Mouse (Mus musculus): ENCODE data around the gene Pebp1. TPM values are rescaled to one million over a fixed set of nuclear protein-coding genes. Genes with fewer than 3 reads are reported as not detected.
"Not testable (repeated sequence)": the region's sequence is repeated elsewhere in the genome, so short reads cannot be mapped to it uniquely, and the experiment has no call there.

The Pebp1 gene
- 1,140 and 1,281 TPM in 2 replicates for total RNA-seq (2021)
- long read RNA-seq, transcript Pebp1-201 (4 exons, 1,240 nt): major isoform, 1,370 of 1,425 reads
- long read RNA-seq, partial matches to known transcripts: 16 of 1,425 reads
- long read RNA-seq, other reads (novel, unspliced or antisense): 38 of 1,425 reads

- DNase-seq: peak; percentile 97
These were observed at the start of gene Pebp1 for GRCm38 (mm10) chr5:117286831-117287822. Gene Pebp1 (minus strand): TSS chr5:117287625.

GRCm38 (mm10) chr5:117330457-117330856 is 43.0 kb upstream of the Pebp1 start:
- DNase-seq: no peak

- DNase-seq: no peak
These were observed 39.0 kb upstream of the Pebp1 start for GRCm38 (mm10) chr5:117326408-117326807.

GRCm38 (mm10) chr5:117323751-117324150 is 36.3 kb upstream of the Pebp1 start:
- no peak for DNase-seq

DNA sequence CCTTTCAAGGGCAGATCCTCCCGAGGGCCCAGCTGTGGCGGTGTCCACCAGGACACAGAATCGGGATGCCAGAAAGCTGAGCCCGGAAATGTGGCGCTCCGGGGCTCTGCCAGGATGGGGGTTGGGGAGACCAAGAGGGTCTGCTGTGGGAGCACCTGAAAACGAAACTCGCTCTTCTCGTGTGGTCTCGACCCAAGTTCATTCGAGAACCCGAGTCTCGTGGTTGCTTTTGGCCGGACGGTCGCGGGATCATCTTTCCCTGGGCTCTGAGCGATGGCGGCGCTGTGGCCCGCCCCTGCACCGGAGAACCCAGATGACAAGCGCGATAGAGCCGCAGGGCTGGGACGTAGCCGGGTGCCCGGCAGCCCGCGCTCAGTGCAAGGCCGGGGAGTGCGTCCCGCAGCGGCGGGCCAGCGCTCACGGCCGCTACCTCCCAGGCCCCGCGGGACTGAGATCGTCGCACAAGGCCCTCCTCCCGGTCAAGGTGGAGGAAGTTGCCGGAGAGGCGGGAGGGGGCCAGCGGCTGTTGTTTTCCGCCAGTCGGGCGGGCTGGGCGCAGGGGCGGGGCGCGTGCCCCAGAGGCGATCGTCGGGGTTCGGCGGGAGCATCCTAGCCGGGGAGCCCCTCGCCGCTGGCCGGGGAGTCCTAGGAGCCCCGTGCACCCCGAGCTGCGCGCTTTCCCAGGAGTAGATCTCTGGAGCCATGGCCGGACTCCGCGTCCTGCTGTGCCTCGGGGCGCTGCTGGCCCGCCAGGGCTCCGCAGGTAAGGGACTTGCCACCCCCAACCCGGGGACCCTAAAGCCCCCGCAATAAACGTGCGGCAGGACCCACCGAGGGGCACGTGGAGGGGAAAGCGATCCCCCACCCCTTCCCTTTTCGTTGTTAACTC is 31.6 kb upstream of the Pebp1 start, which contains the start of gene Vsig10:
Gene Vsig10, plus strand, starts transcription at position 343 of the 889 bp plus-strand sequence.
- peak; percentile 81 for DNase-seq

- no peak for DNase-seq
These were observed 27.4 kb upstream of the Pebp1 start for GRCm38 (mm10) chr5:117314587-117315428.

- peak; percentile 21 for DNase-seq
These were observed 26.5 kb upstream of the Pebp1 start for GRCm38 (mm10) chr5:117313909-117314308.

- DNase-seq: peak; percentile 66
These were observed 26.0 kb upstream of the Pebp1 start for GRCm38 (mm10) chr5:117313420-117313819.

- peak; percentile 87 for DNase-seq
These were observed 20.3 kb upstream of the Pebp1 start for GRCm38 (mm10) chr5:117307699-117308098.

GRCm38 (mm10) chr5:117306826-117307225 is 19.4 kb upstream of the Pebp1 start:
- no peak for DNase-seq

GRCm38 (mm10) chr5:117305754-117306153 is 18.3 kb upstream of the Pebp1 start:
- no peak for DNase-seq

DNA sequence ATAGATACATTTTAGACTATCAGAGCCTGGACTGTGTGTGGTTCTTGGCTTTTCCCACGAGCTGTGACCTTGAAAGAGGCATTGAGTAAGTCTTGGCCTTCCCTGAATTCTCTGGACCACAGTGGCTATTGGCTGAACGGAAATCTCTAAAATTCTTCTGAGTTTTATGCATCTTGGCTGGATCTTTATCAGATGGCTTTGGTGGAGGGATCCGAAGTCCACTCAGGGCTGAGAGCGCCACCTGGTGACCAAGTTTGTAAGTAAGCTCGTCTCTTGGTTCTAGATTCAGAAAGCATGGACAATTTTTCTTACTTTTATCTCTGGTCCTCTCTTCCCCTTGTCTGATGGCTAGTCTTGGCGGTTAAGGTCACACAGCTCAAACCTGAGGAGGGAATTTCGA is 17.5 kb upstream of the Pebp1 start:
- peak; percentile 87 for DNase-seq

DNA sequence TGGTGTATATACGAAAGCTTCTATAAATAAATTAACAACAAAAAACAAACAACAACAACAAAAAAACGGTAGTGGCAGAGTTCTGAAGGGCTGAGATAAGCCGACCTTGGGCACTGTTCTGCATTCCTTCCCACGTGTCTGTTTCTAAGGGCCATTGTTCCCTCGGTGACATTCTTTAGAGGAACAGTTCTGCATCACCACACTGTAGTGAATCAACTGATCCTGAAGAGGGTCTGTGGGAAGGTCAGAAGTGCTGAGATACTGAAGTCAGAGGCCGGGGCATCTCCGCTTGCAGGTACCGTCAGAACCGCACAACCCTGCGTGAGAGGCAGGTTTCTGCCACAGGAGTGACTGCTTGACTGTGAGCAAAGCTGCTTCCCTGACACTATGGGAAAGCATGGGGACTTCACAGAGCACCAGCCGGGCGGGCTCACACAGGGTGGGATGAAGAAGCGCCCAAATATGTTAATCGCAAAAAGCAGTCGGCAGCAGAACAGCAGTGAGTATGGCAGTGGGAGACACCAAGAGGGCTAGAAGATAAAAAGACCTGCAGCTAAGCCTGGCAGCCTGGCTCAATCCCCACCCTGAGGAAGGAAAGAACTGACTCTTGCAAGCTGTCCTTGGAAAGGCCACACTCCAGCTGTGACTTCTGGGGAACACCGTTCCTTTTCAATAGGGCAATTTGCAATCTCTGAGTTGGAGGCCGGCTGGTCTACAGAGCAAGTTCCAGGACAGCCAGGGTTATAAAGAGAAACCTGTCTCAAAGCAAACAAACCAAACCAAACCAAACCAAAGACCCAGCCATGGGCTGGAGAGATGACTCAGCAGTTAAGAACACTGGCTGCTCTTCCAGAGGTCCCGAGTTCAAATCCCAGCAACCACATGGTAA is 16.5 kb upstream of the Pebp1 start:
- no peak for DNase-seq

GRCm38 (mm10) chr5:117302899-117303298 is 15.5 kb upstream of the Pebp1 start:
- no peak for DNase-seq

DNA sequence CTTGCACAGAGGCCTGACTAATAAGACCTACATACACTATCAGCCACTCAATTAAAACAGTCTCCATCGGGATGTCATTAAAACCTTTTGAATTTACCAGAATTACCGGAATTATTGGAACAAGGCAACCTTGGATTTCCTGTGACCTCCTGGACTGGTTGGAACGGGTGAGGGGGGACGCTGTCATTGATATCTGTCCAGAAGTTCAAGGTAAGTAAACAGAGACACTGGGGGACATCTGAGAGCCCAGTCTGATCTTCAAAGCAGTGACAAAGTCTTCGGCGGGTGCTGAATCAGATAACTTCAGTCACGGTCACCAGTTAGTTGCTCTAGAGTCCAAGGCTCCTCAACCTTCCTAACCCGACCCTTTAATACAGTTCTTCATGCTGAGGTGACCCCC is 7.6 kb upstream of the Pebp1 start:
- DNase-seq: no peak

DNA sequence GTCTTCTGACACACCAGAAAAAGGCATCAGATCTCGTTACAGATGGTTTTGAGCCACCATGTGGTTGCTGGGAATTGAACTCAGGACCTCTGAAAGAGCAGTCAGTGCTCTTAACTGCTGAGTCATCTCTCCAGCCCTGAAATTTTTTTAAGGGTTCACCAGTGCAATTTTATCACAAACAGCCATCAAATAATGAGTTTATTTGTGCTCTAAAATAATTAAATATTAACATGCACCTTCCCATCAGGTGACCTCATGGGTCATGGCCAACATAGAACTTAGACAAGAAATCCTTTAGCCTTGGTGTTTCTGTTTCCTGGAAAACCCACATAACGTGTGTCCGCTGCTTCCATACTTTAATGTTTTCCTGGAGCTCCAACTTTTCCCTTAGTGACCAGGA is 6.4 kb upstream of the Pebp1 start:
- DNase-seq: not testable (repeated sequence)

DNA sequence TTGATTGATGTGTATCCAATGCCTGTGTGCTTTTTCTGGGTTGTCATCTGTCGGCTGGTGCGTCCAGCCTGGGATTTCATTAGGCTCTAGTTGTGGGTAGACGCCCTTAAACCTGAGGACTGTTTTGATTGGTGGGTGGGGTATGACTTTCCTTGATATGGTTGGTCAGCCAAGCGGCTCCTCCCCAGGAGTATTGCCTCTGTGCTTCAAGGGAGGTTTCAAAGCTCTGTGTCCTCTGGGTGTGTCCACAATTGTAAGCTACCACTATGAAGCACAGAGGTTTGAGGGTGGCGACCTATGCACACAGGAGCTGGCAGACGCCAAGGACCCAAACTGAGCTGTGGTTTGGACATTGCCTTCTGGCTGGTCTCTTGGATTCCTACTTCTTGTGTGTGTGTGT is 5.1 kb upstream of the Pebp1 start:
- DNase-seq: no peak

GRCm38 (mm10) chr5:117291312-117291711 is 3.9 kb upstream of the Pebp1 start:
- no peak for DNase-seq

- no peak for DNase-seq
These were observed 2.7 kb upstream of the Pebp1 start for GRCm38 (mm10) chr5:117290081-117290480.

DNA sequence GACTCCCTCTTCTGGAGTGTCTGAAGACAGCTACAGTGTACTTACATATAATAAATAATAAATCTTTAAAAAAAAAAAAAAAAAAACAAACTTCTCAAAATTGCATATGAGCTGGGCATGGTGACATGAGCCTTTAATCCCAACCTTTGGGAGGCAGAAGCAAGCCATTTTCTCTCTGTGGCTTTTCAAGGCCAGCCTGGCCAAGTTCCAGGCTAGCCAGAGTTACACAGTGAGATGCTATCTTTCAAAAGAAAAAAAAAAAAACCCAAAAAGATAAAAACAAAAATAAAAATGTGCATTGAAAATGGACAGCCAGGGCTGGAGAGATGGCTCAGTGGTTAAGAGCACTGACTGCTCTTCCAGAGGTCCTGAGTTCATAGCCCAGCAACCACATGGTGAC is 2.2 kb upstream of the Pebp1 start:
- peak; percentile 51 for DNase-seq
